Mouse (Mus musculus) limb, embryonic 15.5 days (tissue): ENCODE results near the gene Adra2b. TPM values are rescaled to one million over a fixed set of nuclear protein-coding genes. Genes with fewer than 3 reads are reported as not detected.

Experiments used
- ATAC-seq: fragments of 200-750 bp; cut with Nextera tagmentation; 2 replicates; pipeline ENCODE4 v1.8.0; 2017; ENCODE audit warnings: low read depth, moderate TSS enrichment; ENCODE audit not compliant: insufficient number of reproducible peaks, low FRiP score, low TSS enrichment
- H3K27ac ChIP-seq: fragments of 300-500 bp; sonication (generic); 2 replicates; pipeline ENCODE4 v1.5.1; 2015; ENCODE audit warnings: moderate library complexity, mild to moderate bottlenecking, inconsistent platforms
- H3K27me3 ChIP-seq: fragments of 300-500 bp; sonication (generic); 2 replicates; pipeline ENCODE4 v1.6.1; 2015; ENCODE audit warnings: inconsistent platforms
- H3K36me3 ChIP-seq: fragments of 300-500 bp; sonication (generic); 2 replicates; pipeline ENCODE4 v1.6.1; 2015; ENCODE audit warnings: inconsistent platforms
- H3K4me1 ChIP-seq: fragments of 300-500 bp; sonication (generic); 2 replicates; pipeline ENCODE4 v1.6.1; 2015; ENCODE audit warnings: inconsistent platforms
- H3K4me2 ChIP-seq: fragments of 300-500 bp; sonication (generic); 2 replicates; pipeline ENCODE4 v1.6.1; 2015; ENCODE audit warnings: mild to moderate bottlenecking, inconsistent platforms
- H3K4me3 ChIP-seq: fragments of 300-500 bp; sonication (generic); 2 replicates; pipeline ENCODE4 v1.5.1; 2015; ENCODE audit warnings: mild to moderate bottlenecking, inconsistent platforms
- H3K9ac ChIP-seq: fragments of 300-500 bp; sonication (generic); 2 replicates; pipeline ENCODE4 v1.6.1; 2015; ENCODE audit warnings: inconsistent platforms
- H3K9me3 ChIP-seq: fragments of 300-500 bp; sonication (generic); 2 replicates; pipeline ENCODE4 v1.6.1; 2016; ENCODE audit warnings: inconsistent platforms
- WGBS: fragments of 180-500 bp; shearing (Covaris S2); methylation state at CpG from one replicate; pipeline ENCODE4 v1.1.7; 2015; 5-methylcytosine and 5-hydroxymethylcytosine counted together
- polyA plus RNA-seq: library from polyadenylated mRNA; unstranded; fragments of >200 nt; fragmentation: Nextera tagmentation; extraction: Ambion mirVana; gene quantifications from 2 replicates; pipeline ENCODE4 v1.2.1, GENCODE M21; 2015

The Adra2b gene
- polyA plus RNA-seq, 1 experiment from 2014 or later, result 0.38 TPM

DNA sequence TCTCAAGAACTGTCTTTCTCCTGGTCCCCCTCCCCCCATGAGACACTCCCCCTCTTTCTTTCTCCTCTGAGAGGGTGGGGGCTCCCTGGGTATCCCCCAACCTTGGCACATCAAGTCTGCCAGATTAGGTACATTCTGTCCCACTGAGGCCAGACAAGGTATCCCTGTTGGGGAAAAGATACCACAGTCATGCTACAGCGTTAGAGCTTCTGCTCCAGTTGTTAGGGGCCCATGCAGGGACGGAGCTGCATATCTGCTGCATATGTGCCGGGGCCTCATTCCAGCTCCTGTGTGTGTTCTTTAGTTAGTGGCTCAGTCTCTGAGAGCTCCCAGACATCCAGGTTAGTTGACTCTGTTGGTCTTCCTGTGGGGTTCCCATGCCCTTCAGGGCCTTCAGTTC, 11.1 kb downstream of the Adra2b start:
- Histone ChIP-seq H3K9ac (no peak overlapping the region), H3K9me3 (no peaks in the 10 kb centered on the region), H3K4me3 (no peak overlapping the region), H3K4me1 (no peaks in the 10 kb centered on the region), H3K4me2 (no peak overlapping the region), H3K27ac (no peak overlapping the region), H3K36me3 (no peaks in the 10 kb centered on the region), H3K27me3 (0 out of 2 replicates have a peak, but pooled peaks cover 5% of the 10 kb centered on the region)
- 79% methylated on average over 3 of the region's 3 CpGs for WGBS
- ATAC-seq, result no peak

DNA sequence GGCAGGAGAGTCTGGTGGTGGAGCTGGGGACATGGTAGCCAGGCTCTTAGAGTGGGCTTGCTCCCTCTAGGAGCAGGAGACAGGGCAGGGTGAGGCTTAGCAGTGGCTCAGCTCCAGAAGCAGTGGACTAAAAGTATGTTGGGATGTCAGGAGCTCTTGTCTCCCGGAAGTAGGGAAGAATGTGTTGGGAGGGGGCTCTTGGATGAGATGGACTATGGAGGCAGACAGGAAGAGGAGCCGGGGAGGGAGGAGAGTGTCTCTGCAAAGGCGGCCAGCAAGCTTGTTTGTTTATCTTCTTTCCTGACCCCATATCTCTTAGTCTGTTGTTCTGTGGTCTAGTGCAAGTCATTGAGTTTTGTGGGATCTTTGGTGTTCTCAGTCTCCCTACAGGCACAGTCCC, 12.1 kb downstream of the Adra2b start:
- Histone ChIP-seq H3K9me3 (no peaks in the 10 kb centered on the region), H3K9ac (no peak overlapping the region), H3K4me3 (no peak overlapping the region), H3K36me3 (no peaks in the 10 kb centered on the region), H3K27me3 (0 out of 2 replicates have a peak, but pooled peaks cover 5% of the 10 kb centered on the region), H3K4me2 (no peak overlapping the region), H3K4me1 (no peaks in the 10 kb centered on the region), H3K27ac (no peak overlapping the region)
- no peak for ATAC-seq
- 57% methylated on average over 3 of the region's 3 CpGs for WGBS

DNA sequence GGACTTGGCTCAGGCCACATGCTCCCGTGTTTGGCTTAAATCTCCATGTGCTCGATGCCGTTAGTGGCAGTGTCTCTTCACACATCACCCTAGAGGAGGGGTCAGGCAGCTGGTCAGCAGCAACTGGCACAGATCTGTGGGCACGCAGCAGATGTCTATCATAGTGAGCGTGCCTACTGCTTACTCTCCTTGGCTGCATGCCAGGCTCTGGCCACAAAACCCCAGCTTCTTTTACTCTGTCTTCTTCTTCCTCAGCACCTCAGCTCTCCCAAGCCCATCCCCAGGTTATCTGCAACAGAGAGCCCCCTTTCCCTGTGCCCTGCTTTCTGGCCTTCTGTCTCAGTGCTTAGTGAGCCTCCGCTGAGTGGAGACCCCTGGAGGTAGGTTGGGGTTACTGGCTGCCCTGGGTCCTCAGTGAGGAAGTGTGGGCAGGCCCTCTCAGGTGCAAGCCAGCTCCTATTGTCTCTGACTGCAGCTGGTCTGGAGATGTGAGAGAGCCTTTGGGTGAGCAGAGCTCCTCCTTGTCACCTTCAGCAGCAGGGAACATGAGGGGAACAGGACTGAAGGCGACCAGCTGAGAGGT, 12.8 kb downstream of the Adra2b start:
- no peak overlapping the region for H3K27ac ChIP-seq
- no peaks in the 10 kb centered on the region for H3K4me1 ChIP-seq
- 0 out of 2 replicates have a peak, but pooled peaks cover 5% of the 10 kb centered on the region for H3K27me3 ChIP-seq
- H3K4me2 ChIP-seq, result no peak overlapping the region
- no peaks in the 10 kb centered on the region for H3K36me3 ChIP-seq
- whole genome bisulfite sequencing, result 54% methylated on average over 7 of the region's 7 CpGs
- H3K4me3 ChIP-seq, result no peak overlapping the region
- H3K9ac ChIP-seq, result no peak overlapping the region
- peak; percentile 17; the same call in 1 of the 2 replicates for ATAC-seq
- no peaks in the 10 kb centered on the region for H3K9me3 ChIP-seq

DNA sequence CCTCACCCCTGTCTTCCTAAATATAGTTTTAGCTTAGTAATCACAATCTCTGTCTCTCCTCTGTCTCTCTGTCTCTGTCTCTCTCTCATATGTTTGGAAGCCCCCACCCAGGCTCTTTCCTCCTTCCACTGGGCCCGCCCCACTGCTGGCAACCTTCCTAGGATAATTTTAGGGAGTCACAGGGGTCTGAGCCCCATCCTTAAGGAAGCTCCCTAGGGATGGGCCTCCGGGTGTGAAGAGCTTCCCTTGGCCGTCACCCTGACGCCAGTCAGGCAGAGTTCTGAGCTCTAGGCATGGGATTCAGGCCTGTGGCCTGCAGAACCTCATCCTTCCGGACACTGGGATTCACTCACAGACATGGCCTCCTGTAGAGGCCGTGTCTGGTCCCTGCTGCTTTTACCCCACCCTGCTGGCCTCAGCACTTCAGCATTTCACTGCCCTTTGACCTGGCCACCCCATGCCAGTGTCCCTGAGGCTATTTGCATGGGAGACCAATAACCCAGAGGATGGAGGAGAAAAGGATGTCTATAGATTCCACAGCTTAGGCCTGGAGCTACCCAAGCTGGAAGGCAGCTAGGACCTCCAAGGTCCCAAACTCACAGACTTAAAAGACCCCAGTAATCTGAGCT, 13.5 kb downstream of the Adra2b start:
- no peaks in the 10 kb centered on the region for H3K9me3 ChIP-seq
- no peak overlapping the region for H3K4me2 ChIP-seq
- 0 out of 2 replicates have a peak, but pooled peaks cover 5% of the 10 kb centered on the region for H3K27me3 ChIP-seq
- no peak for ATAC-seq
- WGBS, result 75% methylated on average over 6 of the region's 6 CpGs
- no peaks in the 10 kb centered on the region for H3K36me3 ChIP-seq
- no peak overlapping the region for H3K9ac ChIP-seq
- no peak overlapping the region for H3K27ac ChIP-seq
- H3K4me3 ChIP-seq, result no peak overlapping the region
- no peaks in the 10 kb centered on the region for H3K4me1 ChIP-seq

DNA sequence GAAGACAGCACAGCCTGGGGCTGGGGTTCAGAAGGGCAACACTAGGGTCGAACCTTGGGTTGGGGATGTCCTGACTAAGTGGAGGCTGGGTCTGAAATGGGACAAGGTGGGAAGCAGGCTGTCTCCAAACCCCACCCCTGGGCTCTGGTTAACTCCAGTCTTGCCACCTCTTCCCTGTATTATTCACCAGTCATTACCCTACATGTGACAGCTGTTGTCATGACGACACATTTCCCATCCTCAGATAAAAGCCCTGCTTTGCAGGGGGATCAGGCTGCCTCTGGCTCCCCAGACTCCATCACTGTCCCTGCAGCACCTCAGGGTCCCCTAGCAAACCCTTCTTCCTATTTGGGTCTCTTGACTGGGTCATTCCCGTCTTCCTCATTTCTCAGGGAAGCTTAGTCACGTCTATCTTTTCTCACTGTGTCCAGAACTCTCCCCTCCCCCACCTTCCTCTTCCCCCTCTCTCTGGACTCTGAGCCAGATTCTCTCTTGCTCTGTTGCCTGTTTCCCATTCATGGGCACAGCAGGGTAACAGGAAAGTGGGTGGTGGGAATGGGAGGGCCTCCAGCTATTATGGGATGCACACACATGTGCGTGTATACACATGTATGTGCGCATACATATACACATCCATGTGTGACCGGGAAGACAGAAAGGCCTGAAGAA, 15.1 kb downstream of the Adra2b start:
- Histone ChIP-seq H3K4me3 (no peak overlapping the region), H3K9ac (no peak overlapping the region), H3K36me3 (no peaks in the 10 kb centered on the region), H3K27ac (no peak overlapping the region), H3K27me3 (0 out of 2 replicates have a peak, but pooled peaks cover 5% of the 10 kb centered on the region), H3K9me3 (no peaks in the 10 kb centered on the region), H3K4me2 (no peak overlapping the region), H3K4me1 (no peaks in the 10 kb centered on the region)
- no peak for ATAC-seq
- 67% methylated on average over 7 of the region's 7 CpGs for WGBS

DNA sequence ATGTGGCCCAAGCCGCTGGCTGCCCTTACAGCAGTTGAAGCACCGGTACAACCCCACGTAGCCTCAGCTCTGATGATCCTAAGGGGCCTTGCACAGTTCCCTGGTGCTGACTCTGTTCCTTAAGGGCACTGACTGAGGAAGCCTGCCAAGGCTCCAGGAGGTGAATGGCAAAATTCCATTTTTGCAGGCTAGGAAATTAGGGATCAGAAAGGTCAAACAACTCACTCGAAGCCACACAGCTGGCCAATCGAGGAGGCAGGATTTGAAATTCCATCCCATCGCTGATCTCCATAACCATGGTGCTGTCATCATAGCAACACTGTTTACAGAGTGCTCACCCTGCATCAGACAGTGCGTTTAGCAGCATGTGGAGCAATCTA, 15.6 kb downstream of the Adra2b start:
- no peak overlapping the region for H3K4me2 ChIP-seq
- H3K27me3 ChIP-seq, result 0 out of 2 replicates have a peak, but pooled peaks cover 5% of the 10 kb centered on the region
- no peaks in the 10 kb centered on the region for H3K4me1 ChIP-seq
- H3K27ac ChIP-seq, result no peak overlapping the region
- no peak for ATAC-seq
- no peaks in the 10 kb centered on the region for H3K9me3 ChIP-seq
- 75% methylated on average over 7 of the region's 7 CpGs for WGBS
- no peak overlapping the region for H3K4me3 ChIP-seq
- no peak overlapping the region for H3K9ac ChIP-seq
- H3K36me3 ChIP-seq, result no peaks in the 10 kb centered on the region

DNA sequence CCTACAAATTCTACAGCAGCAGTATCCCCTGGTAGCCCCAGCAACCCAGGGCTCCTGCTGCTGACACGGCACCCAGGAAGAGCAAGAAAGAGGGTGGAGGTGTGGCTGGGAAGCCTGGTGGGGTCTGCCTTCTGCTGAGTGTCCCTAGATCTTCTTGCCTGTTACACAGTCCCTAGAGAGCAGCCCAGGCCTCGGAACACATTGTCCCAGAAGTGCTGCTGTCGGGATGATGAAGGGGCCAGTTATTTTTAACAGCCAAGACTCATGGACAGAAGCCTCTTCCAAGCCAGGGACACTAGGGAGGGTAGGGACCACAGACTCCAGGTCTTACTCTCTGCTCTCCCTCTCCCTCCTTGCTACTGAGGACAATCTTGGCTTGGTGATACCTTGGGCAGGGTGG, 16.2 kb downstream of the Adra2b start:
- Histone ChIP-seq H3K36me3 (no peaks in the 10 kb centered on the region), H3K27me3 (0 out of 2 replicates have a peak, but pooled peaks cover under 1% of the 10 kb centered on the region), H3K4me3 (no peak overlapping the region), H3K9me3 (no peaks in the 10 kb centered on the region), H3K9ac (no peak overlapping the region), H3K27ac (no peak overlapping the region), H3K4me2 (no peak overlapping the region), H3K4me1 (no peaks in the 10 kb centered on the region)
- ATAC-seq, result no peak
- WGBS, result 72% methylated on average over 3 of the region's 3 CpGs

DNA sequence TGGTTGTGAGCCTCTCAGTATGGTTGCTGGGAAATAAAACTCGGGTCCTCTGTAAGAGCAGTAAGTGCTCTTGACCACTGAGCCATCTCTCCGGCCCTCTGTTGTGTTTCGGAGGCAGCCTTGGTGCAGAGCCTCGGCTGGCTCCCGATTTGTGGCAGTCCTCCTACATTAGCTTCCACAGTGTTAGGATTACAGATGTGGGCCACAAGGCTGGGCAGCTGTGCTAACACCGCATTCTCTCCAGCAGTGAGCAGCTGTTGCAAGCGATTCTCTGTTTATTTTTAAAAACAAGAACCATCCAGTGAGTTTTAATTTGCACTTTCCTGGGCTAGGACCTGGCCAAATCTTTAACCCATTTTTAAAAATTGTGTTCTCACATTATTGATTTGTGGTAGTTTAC, 20.9 kb downstream of the Adra2b start:
- no peaks in the 10 kb centered on the region for H3K27me3 ChIP-seq
- H3K4me1 ChIP-seq, result no peaks in the 10 kb centered on the region
- H3K9ac ChIP-seq, result no peak overlapping the region
- WGBS, result 59% methylated on average over 7 of the region's 7 CpGs
- H3K4me3 ChIP-seq, result no peak overlapping the region
- H3K27ac ChIP-seq, result no peak overlapping the region
- no peaks in the 10 kb centered on the region for H3K9me3 ChIP-seq
- no peaks in the 10 kb centered on the region for H3K36me3 ChIP-seq
- ATAC-seq, result no peak
- no peak overlapping the region for H3K4me2 ChIP-seq

DNA sequence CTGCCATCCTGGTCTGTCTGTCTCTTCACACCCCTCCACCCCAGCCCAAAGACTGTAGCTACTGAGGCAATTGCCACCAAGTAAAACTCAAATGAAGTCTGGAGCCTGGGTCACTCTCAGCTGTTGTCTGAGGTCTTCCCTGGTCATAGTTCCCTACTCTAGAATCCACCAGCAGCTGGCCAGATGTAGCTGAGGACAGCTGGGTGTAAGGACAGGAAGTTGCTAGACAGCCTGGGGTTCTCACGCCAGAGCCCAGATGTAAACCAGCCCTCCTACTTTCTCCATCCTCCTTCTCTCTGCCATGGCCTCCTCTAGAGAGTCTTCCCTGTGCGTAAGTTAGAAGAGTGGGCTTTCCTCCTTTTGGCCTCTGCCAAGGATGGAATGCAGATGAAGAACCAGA, 24.5 kb downstream of the Adra2b start:
- no peak overlapping the region for H3K4me2 ChIP-seq
- H3K27me3 ChIP-seq, result no peaks in the 10 kb centered on the region
- H3K36me3 ChIP-seq, result no peaks in the 10 kb centered on the region
- 62% methylated on average over 2 of the region's 2 CpGs for WGBS
- no peaks in the 10 kb centered on the region for H3K4me1 ChIP-seq
- H3K27ac ChIP-seq, result no peak overlapping the region
- H3K9me3 ChIP-seq, result no peaks in the 10 kb centered on the region
- ATAC-seq, result no peak
- no peak overlapping the region for H3K9ac ChIP-seq
- H3K4me3 ChIP-seq, result no peak overlapping the region

DNA sequence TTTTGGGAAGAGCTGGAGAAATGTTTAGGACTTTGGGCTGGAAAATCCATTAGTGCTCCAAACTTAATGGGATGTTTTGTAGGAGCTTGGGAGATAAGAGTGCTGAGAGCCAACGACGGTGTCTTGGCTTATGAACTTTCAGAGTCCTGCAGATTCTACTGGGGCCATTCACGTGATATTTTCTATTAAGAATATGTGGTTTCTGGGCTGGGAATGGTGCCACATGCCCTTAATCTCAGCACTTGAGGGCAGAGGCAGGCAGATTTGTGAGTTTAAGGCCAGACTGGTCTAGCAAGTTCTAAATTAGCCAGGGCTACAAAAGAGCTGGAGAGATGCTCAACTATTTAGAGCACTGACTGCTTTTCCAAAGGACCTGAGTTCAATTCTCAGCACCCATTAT, 27.3 kb downstream of the Adra2b start:
- Histone ChIP-seq H3K9ac (no peak overlapping the region), H3K27ac (no peak overlapping the region), H3K36me3 (no peaks in the 10 kb centered on the region), H3K9me3 (no peaks in the 10 kb centered on the region), H3K4me2 (no peak overlapping the region), H3K4me3 (no peak overlapping the region), H3K4me1 (no peaks in the 10 kb centered on the region), H3K27me3 (no peaks in the 10 kb centered on the region)
- ATAC-seq, result no peak
- 58% methylated on average over 3 of the region's 3 CpGs for WGBS

DNA sequence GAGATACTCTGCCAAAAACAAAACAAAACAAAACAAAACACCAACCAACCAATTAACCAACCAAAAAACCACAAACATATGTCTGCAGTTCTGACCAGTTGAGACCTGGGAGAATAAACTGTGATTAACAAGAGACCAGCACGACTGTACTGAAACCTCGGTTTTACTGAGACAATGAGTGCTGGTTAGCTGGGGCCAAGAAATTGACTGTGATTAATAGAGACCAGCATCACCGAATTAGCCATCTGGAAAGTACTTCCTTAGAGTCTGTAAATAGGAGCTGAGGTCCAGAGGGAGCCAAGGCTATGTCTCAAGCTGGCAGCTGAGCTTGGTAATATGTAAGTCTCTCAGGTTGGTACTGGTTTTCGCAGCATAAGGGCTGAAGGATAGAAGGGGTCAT, 27.8 kb downstream of the Adra2b start:
- no peaks in the 10 kb centered on the region for H3K36me3 ChIP-seq

DNA sequence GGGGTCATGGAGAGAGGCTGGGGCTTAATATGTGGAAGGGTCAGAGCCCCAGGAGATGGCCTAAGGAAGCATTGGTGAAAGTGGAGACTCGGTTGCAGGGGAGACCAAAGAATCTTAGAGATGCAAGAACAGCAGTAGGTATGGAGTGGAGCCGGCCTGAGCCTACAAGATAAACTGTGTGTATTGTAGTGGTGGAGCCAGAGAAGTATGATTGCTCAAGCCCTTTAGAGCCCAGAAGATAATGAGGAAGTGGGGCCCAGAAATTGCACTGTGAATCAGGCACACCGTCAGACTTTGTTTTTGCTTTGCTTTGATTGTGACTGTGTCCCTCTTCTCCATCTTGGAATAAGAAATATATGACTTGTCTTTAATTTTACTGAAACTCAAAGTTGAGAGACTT, 28.3 kb downstream of the Adra2b start:
- Histone ChIP-seq H3K4me3 (no peak overlapping the region), H3K9me3 (no peaks in the 10 kb centered on the region), H3K9ac (no peak overlapping the region), H3K4me1 (no peaks in the 10 kb centered on the region), H3K27me3 (no peaks in the 10 kb centered on the region), H3K36me3 (no peaks in the 10 kb centered on the region), H3K4me2 (no peak overlapping the region), H3K27ac (no peak overlapping the region)
- 70% methylated on average over 3 of the region's 3 CpGs for WGBS
- ATAC-seq, result no peak

More for the DNA sequence above, 27.8 kb downstream of the Adra2b start:
- Histone ChIP-seq H3K9ac (no peak overlapping the region), H3K27me3 (no peaks in the 10 kb centered on the region), H3K4me2 (no peak overlapping the region), H3K9me3 (no peaks in the 10 kb centered on the region), H3K4me1 (no peaks in the 10 kb centered on the region), H3K4me3 (no peak overlapping the region), H3K27ac (no peak overlapping the region)
- ATAC-seq, result no peak
- 54% methylated on average over 4 of the region's 4 CpGs for WGBS
